Mouse (Mus musculus): ENCODE results near the gene Zfp382. TPM values are rescaled to one million over a fixed set of nuclear protein-coding genes. Genes with fewer than 3 reads are reported as not detected.
"Not testable (repeated sequence)": the region's sequence is repeated elsewhere in the genome, so short reads cannot be mapped to it uniquely, and the experiment has no call there.

Zfp382 gene
- polyA plus RNA-seq, 1 experiment from 2014 or later, result 9.5 TPM

DNA sequence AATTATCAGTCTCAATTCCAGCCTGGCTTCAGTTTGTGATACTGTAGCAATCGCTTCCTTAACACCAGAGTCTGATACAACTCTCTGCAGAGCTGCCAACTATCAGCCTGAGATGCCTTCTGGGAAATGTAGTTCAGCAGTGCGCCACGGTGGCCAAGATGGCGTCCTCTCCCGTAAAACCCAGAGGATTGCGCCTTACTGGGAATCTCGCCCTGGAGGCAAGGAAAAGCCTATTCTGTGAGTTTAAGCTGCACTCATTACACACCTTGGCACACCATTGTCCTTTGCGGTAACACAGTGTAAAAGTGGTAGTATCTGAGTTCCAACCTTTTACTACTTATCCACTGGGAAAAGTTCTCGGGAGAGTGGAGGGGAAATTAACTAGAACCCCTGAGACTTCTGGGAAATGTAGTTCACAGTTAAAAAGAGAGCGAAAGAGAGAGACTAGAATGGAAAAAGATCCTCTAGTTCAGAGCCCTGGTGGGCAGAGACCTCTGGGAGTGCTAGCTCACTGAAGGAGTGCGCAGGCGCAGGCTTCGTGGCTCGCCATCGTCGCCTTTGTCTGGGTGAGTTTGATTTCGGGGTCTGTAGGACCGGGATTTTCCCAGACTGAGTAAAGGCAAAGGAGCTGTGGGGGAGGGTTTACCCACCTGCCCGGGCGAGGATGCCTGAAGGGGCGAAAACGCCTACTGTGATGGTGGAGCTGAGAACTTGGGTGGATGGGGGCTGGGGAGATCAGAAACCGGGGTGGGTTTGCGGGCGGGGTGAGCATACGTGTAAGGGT lies 26.9 kb upstream of the Zfp382 start, which contains the start of gene Zfp260:
TSS of gene Zfp260 (plus strand) at position 132 of the 784 bp plus-strand sequence.
- under 1% methylated on average over 26 of the region's 26 CpGs for WGBS
- Histone ChIP-seq H3K9me3 (replicated peaks; ENCODE audit: control insufficient read depth, low read length) (no peaks in the 10 kb centered on the region), H3K9ac (ENCODE audit: low read length) (peak within 1 kb of the TSS; percentile 92), H3K4me1 (ENCODE audit: control insufficient read depth, insufficient read depth, low read length) (peaks cover 11% of the 10 kb centered on the region; the same call in 1 of the 2 replicates), H3K4me2 (ENCODE audit: low read depth, low read length) (peak within 1 kb of the TSS; percentile 85), H3K27ac (ENCODE audit: low read length) (peak within 1 kb of the TSS; percentile 99), H3K36me3 (ENCODE audit: control insufficient read depth, insufficient read depth, low read length) (peaks cover 6% of the 10 kb centered on the region; the same call in 1 of the 2 replicates), H3K27me3 (ENCODE audit: control insufficient read depth, insufficient read depth, low read length) (no peaks in the 10 kb centered on the region), H3K4me3 (replicated peaks; ENCODE audit: low read length) (peak within 1 kb of the TSS; percentile 80)
- ATAC-seq (ENCODE audit: insufficient read depth, low FRiP score), result peak; percentile 82

DNA sequence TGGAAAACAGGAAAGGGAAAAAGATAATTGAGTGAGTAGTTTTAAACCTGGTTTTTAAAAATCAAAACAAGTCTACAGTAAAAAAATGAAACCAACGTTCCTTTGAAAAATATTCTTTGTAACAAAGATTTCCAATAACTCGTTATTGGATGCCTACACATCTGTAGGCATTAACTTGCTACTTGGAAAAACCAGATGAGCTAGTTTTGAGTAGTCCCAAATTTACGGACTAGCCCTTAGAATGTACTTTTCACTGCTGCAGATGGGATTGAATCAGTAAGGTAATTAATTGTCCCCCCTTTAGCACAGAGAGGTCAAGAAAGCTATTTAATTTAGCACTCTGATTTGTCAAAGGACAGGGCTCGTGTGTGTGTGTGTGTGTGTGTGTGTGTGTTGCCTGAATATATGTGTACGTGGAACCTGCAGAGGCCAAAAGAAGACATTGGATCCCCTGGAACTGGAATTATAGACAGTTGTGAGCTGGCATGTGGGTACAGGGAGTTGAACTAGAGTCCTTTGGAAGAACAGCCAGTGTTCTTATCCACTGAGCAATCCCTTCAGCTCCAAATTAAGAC lies 26.1 kb upstream of the Zfp382 start:
- WGBS, result 3% methylated on average over 5 of the region's 5 CpGs
- ATAC-seq (ENCODE audit: insufficient read depth, low FRiP score), result no peak
- Histone ChIP-seq H3K9me3 (replicated peaks; ENCODE audit: control insufficient read depth, low read length) (no peaks in the 10 kb centered on the region), H3K27me3 (ENCODE audit: control insufficient read depth, insufficient read depth, low read length) (no peaks in the 10 kb centered on the region), H3K36me3 (ENCODE audit: control insufficient read depth, insufficient read depth, low read length) (peaks cover 14% of the 10 kb centered on the region), H3K4me1 (ENCODE audit: control insufficient read depth, insufficient read depth, low read length) (peaks cover 11% of the 10 kb centered on the region; the same call in 1 of the 2 replicates), H3K9ac (ENCODE audit: low read length) (peak overlapping the region; percentile 72), H3K4me2 (ENCODE audit: low read depth, low read length) (peak overlapping the region; percentile 85), H3K27ac (ENCODE audit: low read length) (peak overlapping the region; percentile 49), H3K4me3 (replicated peaks; ENCODE audit: low read length) (peak overlapping the region; percentile 80)

DNA sequence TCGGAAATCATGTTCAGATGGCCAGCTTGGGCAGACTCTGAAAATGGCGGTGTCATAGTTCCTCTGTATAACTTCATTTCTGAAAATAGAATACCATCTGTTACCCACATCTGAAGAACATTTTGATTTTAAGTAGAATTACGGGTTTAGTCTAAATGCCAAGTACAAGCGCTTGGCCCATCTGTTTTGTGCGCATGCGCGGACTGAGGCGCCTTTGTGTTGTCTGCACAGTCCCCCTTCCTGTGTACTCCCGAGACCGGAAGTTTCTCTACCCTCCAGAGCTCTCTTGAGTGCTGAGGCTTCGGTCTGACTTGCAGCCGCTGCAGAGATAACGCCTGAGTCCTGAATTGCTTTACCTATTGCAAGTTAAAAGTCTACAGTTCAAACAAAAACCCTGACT lies 22.4 kb upstream of the Zfp382 start:
- no peak overlapping the region for H3K4me2 ChIP-seq (ENCODE audit: low read depth, low read length)
- peaks cover 7% of the 10 kb centered on the region; the same call in 1 of the 2 replicates for H3K4me1 ChIP-seq (ENCODE audit: control insufficient read depth, insufficient read depth, low read length)
- no peak overlapping the region for H3K27ac ChIP-seq (ENCODE audit: low read length)
- H3K9ac ChIP-seq (ENCODE audit: low read length), result no peak overlapping the region
- 93% methylated on average over 13 of the region's 13 CpGs for WGBS
- peaks cover 42% of the 10 kb centered on the region for H3K36me3 ChIP-seq (ENCODE audit: control insufficient read depth, insufficient read depth, low read length)
- peaks cover 12% of the 10 kb centered on the region for H3K9me3 ChIP-seq (replicated peaks; ENCODE audit: control insufficient read depth, low read length)
- no peak overlapping the region for H3K4me3 ChIP-seq (replicated peaks; ENCODE audit: low read length)
- H3K27me3 ChIP-seq (ENCODE audit: control insufficient read depth, insufficient read depth, low read length), result no peaks in the 10 kb centered on the region
- no peak for ATAC-seq (ENCODE audit: insufficient read depth, low FRiP score)

DNA sequence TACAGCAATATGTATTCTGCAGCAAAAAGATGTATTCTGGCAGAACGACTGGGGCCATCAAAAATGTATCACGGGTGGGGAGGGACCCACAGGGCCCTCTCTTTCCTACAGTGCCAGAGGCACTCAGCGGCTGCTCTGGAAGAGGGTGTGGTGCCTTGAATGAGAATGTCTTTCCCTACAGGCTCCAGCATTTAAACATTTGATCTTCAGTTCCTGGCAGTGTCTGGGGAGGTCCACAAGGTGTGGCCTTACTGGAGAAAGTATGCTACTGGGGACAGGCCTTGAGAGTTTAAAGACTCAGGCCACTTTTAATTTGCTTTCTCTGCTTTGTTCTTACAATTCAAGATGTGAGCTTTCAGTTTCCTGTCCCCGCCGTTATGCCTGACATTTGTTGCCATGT lies 5.7 kb upstream of the Zfp382 start:
- Histone ChIP-seq H3K4me2 (ENCODE audit: low read depth, low read length) (no peak overlapping the region), H3K27me3 (ENCODE audit: control insufficient read depth, insufficient read depth, low read length) (no peaks in the 10 kb centered on the region), H3K4me1 (ENCODE audit: control insufficient read depth, insufficient read depth, low read length) (no peaks in the 10 kb centered on the region), H3K4me3 (replicated peaks; ENCODE audit: low read length) (no peak overlapping the region), H3K27ac (ENCODE audit: low read length) (no peak overlapping the region), H3K9me3 (replicated peaks; ENCODE audit: control insufficient read depth, low read length) (0 out of 2 replicates have a peak, but pooled peaks cover 10% of the 10 kb centered on the region), H3K9ac (ENCODE audit: low read length) (no peak overlapping the region), H3K36me3 (ENCODE audit: control insufficient read depth, insufficient read depth, low read length) (no peaks in the 10 kb centered on the region)
- WGBS, result 95% methylated on average over 5 of the region's 5 CpGs
- no peak for ATAC-seq (ENCODE audit: insufficient read depth, low FRiP score)

DNA sequence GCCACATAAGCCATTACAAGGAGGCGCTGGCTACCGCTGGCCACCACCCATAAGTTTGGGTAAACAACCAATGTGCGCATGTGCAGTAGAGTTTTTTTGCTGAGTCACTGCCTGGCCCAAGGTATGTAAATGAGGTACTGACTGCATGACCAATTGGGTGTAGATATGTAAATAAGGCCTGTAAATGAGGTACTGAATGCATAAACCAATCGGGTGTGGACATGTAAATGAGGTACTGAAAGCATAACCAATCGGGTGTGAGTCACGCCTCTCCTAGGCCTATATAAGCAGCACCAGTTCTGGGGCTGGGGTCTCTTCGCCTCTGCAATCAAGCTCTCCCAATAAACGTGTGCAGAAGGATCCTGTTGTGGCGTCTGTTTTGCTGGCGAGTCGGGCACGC lies 3.8 kb upstream of the Zfp382 start:
- not testable (repeated sequence) for H3K4me2 ChIP-seq (ENCODE audit: low read depth, low read length); ATAC-seq (ENCODE audit: insufficient read depth, low FRiP score); H3K36me3 ChIP-seq (ENCODE audit: control insufficient read depth, insufficient read depth, low read length); H3K27ac ChIP-seq (ENCODE audit: low read length); H3K4me3 ChIP-seq (replicated peaks; ENCODE audit: low read length); H3K4me1 ChIP-seq (ENCODE audit: control insufficient read depth, insufficient read depth, low read length); H3K9ac ChIP-seq (ENCODE audit: low read length); H3K27me3 ChIP-seq (ENCODE audit: control insufficient read depth, insufficient read depth, low read length)
- WGBS, result 90% methylated on average over 12 of the region's 12 CpGs
- 0 out of 2 replicates have a peak, but pooled peaks cover 10% of the 10 kb centered on the region for H3K9me3 ChIP-seq (replicated peaks; ENCODE audit: control insufficient read depth, low read length)

DNA sequence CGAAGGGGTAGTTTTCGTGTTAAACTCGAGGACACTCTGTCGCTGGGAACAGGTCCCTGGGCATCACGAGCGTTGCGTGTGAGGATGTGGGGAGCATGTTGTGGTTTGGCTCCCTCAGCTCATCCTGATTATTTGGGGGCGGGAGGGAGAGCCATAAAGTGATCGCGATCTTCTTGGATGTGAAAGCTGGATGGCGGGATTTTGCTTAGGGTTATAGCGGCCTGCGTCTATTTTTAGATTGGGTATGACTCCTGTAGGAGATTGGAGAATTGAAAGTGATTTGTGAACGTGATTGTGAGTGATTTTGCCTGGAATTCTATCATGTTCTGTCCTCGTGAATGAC lies 417 bp downstream of the Zfp382 start:
- WGBS, result 4% methylated on average over 15 of the region's 15 CpGs
- no peaks in the 10 kb centered on the region for H3K4me1 ChIP-seq (ENCODE audit: control insufficient read depth, insufficient read depth, low read length)
- H3K9ac ChIP-seq (ENCODE audit: low read length), result peak overlapping the region; percentile 77
- peak overlapping the region; percentile 75 for H3K4me2 ChIP-seq (ENCODE audit: low read depth, low read length)
- H3K4me3 ChIP-seq (replicated peaks; ENCODE audit: low read length), result peak overlapping the region; percentile 62
- H3K9me3 ChIP-seq (replicated peaks; ENCODE audit: control insufficient read depth, low read length), result no peaks in the 10 kb centered on the region
- 0 out of 2 replicates have a peak, but pooled peaks cover under 1% of the 10 kb centered on the region for H3K36me3 ChIP-seq (ENCODE audit: control insufficient read depth, insufficient read depth, low read length)
- H3K27me3 ChIP-seq (ENCODE audit: control insufficient read depth, insufficient read depth, low read length), result no peaks in the 10 kb centered on the region
- H3K27ac ChIP-seq (ENCODE audit: low read length), result peak overlapping the region; percentile 19; the same call in 1 of the 2 replicates
- 0 out of 2 replicates have a peak, but pooled peaks have one; percentile 1 for ATAC-seq (ENCODE audit: insufficient read depth, low FRiP score)

DNA sequence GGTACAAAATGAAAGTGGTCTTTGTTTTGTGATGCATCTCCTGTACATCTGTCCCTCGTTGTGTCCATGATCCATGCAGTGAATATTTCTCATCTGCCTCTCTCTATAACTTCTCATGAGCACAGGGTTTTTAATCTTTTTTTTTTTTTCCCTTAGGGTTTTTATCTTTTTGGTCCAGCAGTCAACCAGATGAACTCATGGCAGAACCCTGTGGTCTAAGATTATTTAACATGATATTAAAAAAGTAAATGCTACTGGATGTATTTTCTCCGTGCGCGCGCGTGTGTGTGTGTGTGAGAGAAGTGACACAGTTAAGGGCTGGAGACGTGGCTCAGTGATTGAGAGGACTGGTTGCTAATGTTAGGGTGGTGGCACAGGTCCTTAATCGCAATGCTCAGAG lies 8.2 kb downstream of the Zfp382 start:
- Histone ChIP-seq H3K4me1 (ENCODE audit: control insufficient read depth, insufficient read depth, low read length) (no peaks in the 10 kb centered on the region), H3K9me3 (replicated peaks; ENCODE audit: control insufficient read depth, low read length) (peaks cover 7% of the 10 kb centered on the region; the same call in 1 of the 2 replicates), H3K9ac (ENCODE audit: low read length) (no peak overlapping the region), H3K4me2 (ENCODE audit: low read depth, low read length) (no peak overlapping the region), H3K4me3 (replicated peaks; ENCODE audit: low read length) (no peak overlapping the region), H3K27ac (ENCODE audit: low read length) (no peak overlapping the region), H3K36me3 (ENCODE audit: control insufficient read depth, insufficient read depth, low read length) (peaks cover 31% of the 10 kb centered on the region), H3K27me3 (ENCODE audit: control insufficient read depth, insufficient read depth, low read length) (no peaks in the 10 kb centered on the region)
- 89% methylated on average over 8 of the region's 8 CpGs for WGBS
- ATAC-seq (ENCODE audit: insufficient read depth, low FRiP score), result no peak

DNA sequence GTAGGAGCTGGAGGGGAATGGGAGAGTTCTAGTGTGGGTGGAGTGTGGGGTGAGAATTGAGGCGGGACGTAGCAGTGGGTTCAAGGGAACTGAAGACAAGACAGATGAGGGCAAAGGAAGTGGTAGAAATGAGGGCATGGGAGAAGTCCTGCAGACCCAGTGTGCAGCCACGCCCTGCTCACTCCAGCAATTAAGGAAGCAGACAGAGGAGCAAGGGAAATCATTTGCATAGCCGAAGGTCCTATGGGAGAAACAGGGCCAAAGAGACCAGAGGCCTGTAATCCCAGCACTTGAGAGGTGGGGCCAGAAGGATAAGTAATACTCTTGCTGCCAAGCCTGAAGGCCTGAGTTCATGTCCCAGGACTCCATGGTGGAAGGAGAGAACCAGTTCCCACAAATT lies 10.7 kb downstream of the Zfp382 start:
- WGBS, result 92% methylated on average over 4 of the region's 4 CpGs
- no peaks in the 10 kb centered on the region for H3K27me3 ChIP-seq (ENCODE audit: control insufficient read depth, insufficient read depth, low read length)
- no peak overlapping the region for H3K27ac ChIP-seq (ENCODE audit: low read length)
- no peaks in the 10 kb centered on the region for H3K4me1 ChIP-seq (ENCODE audit: control insufficient read depth, insufficient read depth, low read length)
- H3K36me3 ChIP-seq (ENCODE audit: control insufficient read depth, insufficient read depth, low read length), result peaks cover 36% of the 10 kb centered on the region
- ATAC-seq (ENCODE audit: insufficient read depth, low FRiP score), result no peak
- H3K4me2 ChIP-seq (ENCODE audit: low read depth, low read length), result no peak overlapping the region
- no peak overlapping the region for H3K4me3 ChIP-seq (replicated peaks; ENCODE audit: low read length)
- H3K9me3 ChIP-seq (replicated peaks; ENCODE audit: control insufficient read depth, low read length), result peaks cover 7% of the 10 kb centered on the region; the same call in 1 of the 2 replicates
- H3K9ac ChIP-seq (ENCODE audit: low read length), result no peak overlapping the region

DNA sequence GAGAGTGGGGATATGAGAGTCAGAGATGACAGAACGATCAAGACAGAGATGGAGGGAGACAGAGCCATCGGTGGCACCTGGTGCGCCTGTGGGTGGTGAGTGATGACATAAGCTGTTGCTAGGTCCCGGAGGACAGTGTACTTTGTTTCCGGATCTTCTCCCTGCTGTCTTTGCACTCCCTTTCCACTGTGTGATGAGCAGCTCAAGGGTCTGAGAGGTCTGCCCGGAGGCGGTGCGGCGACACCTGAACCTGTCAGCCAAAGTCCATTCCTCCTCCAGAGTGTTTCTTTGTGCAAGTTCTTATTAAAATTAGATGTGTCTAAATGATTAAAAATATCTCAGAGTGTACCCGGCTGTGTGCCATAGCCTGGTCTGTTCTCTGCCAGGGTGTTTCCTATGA lies 15.1 kb downstream of the Zfp382 start:
- peaks cover 30% of the 10 kb centered on the region for H3K36me3 ChIP-seq (ENCODE audit: control insufficient read depth, insufficient read depth, low read length)
- no peak overlapping the region for H3K9ac ChIP-seq (ENCODE audit: low read length)
- H3K4me2 ChIP-seq (ENCODE audit: low read depth, low read length), result no peak overlapping the region
- H3K4me3 ChIP-seq (replicated peaks; ENCODE audit: low read length), result no peak overlapping the region
- no peaks in the 10 kb centered on the region for H3K27me3 ChIP-seq (ENCODE audit: control insufficient read depth, insufficient read depth, low read length)
- 86% methylated on average over 10 of the region's 10 CpGs for WGBS
- ATAC-seq (ENCODE audit: insufficient read depth, low FRiP score), result no peak
- H3K27ac ChIP-seq (ENCODE audit: low read length), result no peak overlapping the region
- H3K9me3 ChIP-seq (replicated peaks; ENCODE audit: control insufficient read depth, low read length), result peaks cover 7% of the 10 kb centered on the region; the same call in 1 of the 2 replicates
- no peaks in the 10 kb centered on the region for H3K4me1 ChIP-seq (ENCODE audit: control insufficient read depth, insufficient read depth, low read length)

All from stomach, embryonic 16.5 days (tissue).